Mouse (Mus musculus): Measurements from ENCODE around the gene Gab2. TPM values are rescaled to one million over a fixed set of nuclear protein-coding genes. Genes with fewer than 3 reads are reported as not detected.

Gene Gab2
- total RNA-seq, 2 experiments from 2014 or later, result 12.4 to 12.8 TPM

GRCm38 (mm10) chr7:97355068-97355841 is 273.9 kb downstream of the Gab2 start:
- no peak for DNase-seq (ENCODE audit: low spot score in 2 of 2)
- intact Hi-C loops (cut with DNase I), result no loop called here

DNA sequence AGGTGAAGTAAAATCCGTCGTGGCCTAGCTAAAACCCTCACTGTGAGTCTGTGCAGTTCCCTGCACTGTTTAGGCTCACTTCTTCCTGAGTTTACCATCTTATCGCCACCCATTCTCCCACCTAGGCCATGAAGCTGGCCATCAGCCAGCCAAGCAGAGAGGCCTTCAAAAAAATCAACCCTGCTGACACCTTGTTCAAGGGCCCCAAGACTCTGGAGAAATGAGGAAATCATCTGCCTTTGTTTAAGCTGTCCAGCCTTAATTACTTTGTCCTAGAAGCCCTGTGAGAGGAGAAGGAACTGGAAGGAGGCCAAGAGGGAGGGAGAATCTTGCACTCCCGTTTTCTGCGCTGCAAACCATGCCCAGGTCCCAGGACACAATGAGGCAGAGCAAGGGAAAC is 274.9 kb downstream of the Gab2 start:
- no peak for DNase-seq (ENCODE audit: low spot score in 2 of 2)
- intact Hi-C loops (cut with DNase I), result no loop called here

- DNase-seq (ENCODE audit: low spot score in 2 of 2), result no peak
- intact Hi-C loops (cut with DNase I), result no loop called here
Observed at GRCm38 (mm10) chr7:97356875-97357276, 275.5 kb downstream of the Gab2 start.

DNA sequence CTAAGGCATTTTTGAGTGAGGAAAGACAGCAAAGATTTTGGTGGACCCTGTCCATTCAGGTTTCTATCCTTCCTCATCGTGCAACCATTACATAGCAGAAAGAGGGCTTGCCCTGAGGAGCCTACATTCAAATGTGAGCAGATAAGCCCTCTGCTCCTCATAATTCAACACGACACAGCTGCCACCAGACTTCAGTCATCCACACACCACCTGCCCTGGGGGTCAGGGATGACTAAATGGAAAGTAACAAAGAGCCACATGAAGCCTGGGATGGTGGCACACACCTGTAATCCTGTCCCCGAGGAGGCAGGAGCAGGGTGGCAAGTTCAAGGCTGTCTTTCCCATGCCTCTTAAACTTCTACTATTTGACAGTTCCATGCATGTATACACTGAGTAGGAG is 276.5 kb downstream of the Gab2 start:
- intact Hi-C loops (cut with DNase I), result no loop called here
- no peak for DNase-seq (ENCODE audit: low spot score in 2 of 2)

DNA sequence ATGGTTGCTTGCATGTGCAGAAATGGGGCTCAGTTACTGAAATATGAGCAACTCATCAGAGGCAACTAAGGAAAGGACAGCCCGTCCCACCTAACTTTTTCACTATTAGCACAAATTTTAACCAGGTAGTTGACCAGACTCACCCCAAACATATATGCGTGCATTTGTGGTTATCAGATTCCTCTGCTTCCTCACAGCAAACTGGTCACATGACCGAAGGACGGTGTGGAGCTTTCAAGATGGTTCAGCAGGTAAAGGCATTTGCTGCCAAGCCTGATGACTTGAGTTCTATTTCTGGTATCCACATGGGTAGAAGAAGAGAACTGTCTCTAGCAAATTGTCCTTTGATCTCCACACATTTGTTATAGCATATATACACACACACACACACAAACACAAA is 277.0 kb downstream of the Gab2 start:
- no peak for DNase-seq (ENCODE audit: low spot score in 2 of 2)
- intact Hi-C loops (cut with DNase I), result no loop called here

Other genes starting within 250 kb of the Gab2 start
- gene Nars2, start 130.1 kb upstream of the Gab2 start, total RNA-seq (2021), result 10 to 100 TPM; 17.7 to 20.8 TPM

All from left cerebral cortex, postnatal 36 days (tissue).